Mouse (Mus musculus): Measurements from ENCODE around the gene Frmd4b.

DNA sequence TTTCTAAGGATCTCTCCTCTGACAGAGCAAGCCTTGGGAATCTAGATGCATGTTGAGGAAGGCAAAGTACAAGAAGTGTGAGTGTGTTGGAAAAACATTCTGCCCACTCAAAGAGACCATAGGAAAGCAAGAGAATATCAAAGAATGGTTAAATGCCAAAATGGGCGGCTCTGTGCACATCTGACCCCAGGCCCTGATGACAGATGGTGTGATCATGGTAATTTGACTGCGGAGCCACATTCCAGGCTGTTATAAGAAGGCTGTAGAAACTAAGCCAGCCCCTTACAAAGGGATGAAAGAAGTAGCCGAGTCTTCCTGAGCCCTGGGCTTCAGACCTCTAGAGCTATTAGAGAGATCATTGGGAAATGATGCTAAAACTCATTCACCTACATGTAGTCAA lies 22.1 kb downstream of the Frmd4b start:
- TF ChIP-seq CTCF (IDR thresholded peaks at IDR 0.05; ENCODE audit: borderline replicate concordance, control insufficient read depth, extremely low read depth, insufficient read depth, low read length, poor library complexity), result no peak
- no peak for TF ChIP-seq POLR2A (IDR thresholded peaks at IDR 0.05; ENCODE audit: control insufficient read depth, extremely low read depth, insufficient read depth, low read length, poor library complexity)

All from thymus, adult 2 months (tissue).